Mouse (Mus musculus) testis, adult 2 months (tissue): ENCODE measurements around the gene Zbtb17.

Experiments used
- CTCF ChIP-seq: fragments of 200-500 bp; IDR thresholded peaks from 2 replicates; pipeline ENCODE4 v1.5.1; 2012; ENCODE audit warnings: low read depth, mild to moderate bottlenecking, inconsistent platforms, low read length, moderate library complexity; ENCODE audit not compliant: control insufficient read depth, insufficient read depth, insufficient replicate concordance
- POLR2A ChIP-seq: fragments of 200-500 bp; IDR thresholded peaks from 2 replicates; pipeline ENCODE4 v1.6.1; 2012; ENCODE audit warnings: low read depth, mild to moderate bottlenecking, inconsistent platforms, low read length, moderate library complexity; ENCODE audit not compliant: control insufficient read depth

GRCm38 (mm10) chr4:141458888-141459287 lies 14.4 kb downstream of the Zbtb17 start:
- TF ChIP-seq CTCF = no peak
- TF ChIP-seq POLR2A = no peak
